Mouse (Mus musculus) cerebellum, adult 9-10 months (tissue): Measurements from ENCODE around the gene Pole3.
"Not testable (repeated sequence)": the region's sequence is repeated elsewhere in the genome, so short reads cannot be mapped to it uniquely, and the experiment has no call there.

Experiments used
- DNase-seq: peaks from one replicate; pipeline ENCODE4 v3.0.0; 2022

The Pole3 gene

GRCm38 (mm10) chr4:62487172-62487571 lies 37.7 kb downstream of the Pole3 start:
- no peak for DNase-seq

- DNase-seq = no peak
These were observed 38.6 kb downstream of the Pole3 start for GRCm38 (mm10) chr4:62486162-62486696.

GRCm38 (mm10) chr4:62485450-62486161 lies 39.3 kb downstream of the Pole3 start:
- DNase-seq = no peak

GRCm38 (mm10) chr4:62484928-62485327 lies 39.9 kb downstream of the Pole3 start:
- no peak for DNase-seq

- no peak for DNase-seq
These were observed 43.9 kb downstream of the Pole3 start for GRCm38 (mm10) chr4:62480709-62481605.

GRCm38 (mm10) chr4:62479937-62480708 lies 44.7 kb downstream of the Pole3 start, which contains the start of gene Bspry:
Bspry (plus strand) TSS chr4:62480053.
- no peak for DNase-seq

- DNase-seq = not testable (repeated sequence)
These were observed 45.3 kb downstream of the Pole3 start for GRCm38 (mm10) chr4:62479593-62479936.

GRCm38 (mm10) chr4:62477542-62478244 lies 47.2 kb downstream of the Pole3 start:
- no peak for DNase-seq

- no peak for DNase-seq
These were observed 49.1 kb downstream of the Pole3 start for GRCm38 (mm10) chr4:62475793-62476192.

GRCm38 (mm10) chr4:62475131-62475530 lies 49.7 kb downstream of the Pole3 start:
- DNase-seq = no peak
